Mouse (Mus musculus) MEL (cell line): ENCODE results near the gene Cdc42bpb. TPM values are rescaled to one million over a fixed set of nuclear protein-coding genes. Genes with fewer than 3 reads are reported as not detected.

Experiments
- DNase-seq: peaks from one replicate; pipeline ENCODE4 v3.0.0; 2011; ENCODE audit warnings: low read depth, low spot score
- H3K27ac ChIP-seq: 2 replicates; pipeline ENCODE4 v1.5.1; 2012; ENCODE audit warnings: low read depth, mild to moderate bottlenecking, control low read depth, low read length, moderate library complexity; ENCODE audit not compliant: control insufficient read depth
- H3K27me3 ChIP-seq, 2 experiments: fragments of 150-350 bp in 1 of 2; sonication (generic) in 1 of 2; 2 replicates each; pipeline ENCODE4 v1.6.1; 2012; ENCODE audit warnings: low read length in 2 of 2, mild to moderate bottlenecking in 2 of 2, improper control_type of control experiment in 1 of 2, moderate library complexity in 1 of 2; ENCODE audit not compliant: insufficient read depth in 2 of 2, control insufficient read depth in 1 of 2
- H3K36me3 ChIP-seq, 2 experiments: 2 replicates each; pipeline ENCODE4 v1.6.1; 2012 to 2014; ENCODE audit warnings: low read length in 2 of 2, improper control_type of control experiment in 1 of 2, inconsistent platforms in 1 of 2, mild to moderate bottlenecking in 1 of 2; ENCODE audit not compliant: insufficient read depth in 2 of 2, control insufficient read depth in 1 of 2
- H3K4me1 ChIP-seq, 2 experiments: fragments of 150-350 bp in 1 of 2; sonication (generic) in 1 of 2; 2 replicates each; pipeline ENCODE4 v1.6.1; 2012; ENCODE audit warnings: low read length in 2 of 2, improper control_type of control experiment in 1 of 2, mild to moderate bottlenecking in 1 of 2; ENCODE audit not compliant: insufficient read depth in 2 of 2, control insufficient read depth in 1 of 2
- H3K4me3 ChIP-seq, 2 experiments: fragments of 150-350 bp in 1 of 2; sonication (generic) in 1 of 2; 2 replicates each; pipeline ENCODE4 v1.5.1; 2012; ENCODE audit warnings: low read depth in 2 of 2, low read length in 2 of 2, mild to moderate bottlenecking in 2 of 2, moderate library complexity in 2 of 2, control low read depth in 1 of 2, improper control_type of control experiment in 1 of 2; ENCODE audit not compliant: control insufficient read depth in 1 of 2, insufficient read depth in 1 of 2
- H3K79me2 ChIP-seq: 2 replicates; pipeline ENCODE4 v1.6.1; 2012; ENCODE audit warnings: mild to moderate bottlenecking, low read length, moderate library complexity; ENCODE audit not compliant: control insufficient read depth, poor library complexity, insufficient read depth
- H3K9ac ChIP-seq: 2 replicates; pipeline ENCODE4 v1.6.1; 2012; ENCODE audit warnings: low read depth, mild to moderate bottlenecking, control low read depth, low read length, moderate library complexity; ENCODE audit not compliant: control insufficient read depth, poor library complexity, severe bottlenecking
- H3K9me3 ChIP-seq: fragments of 150-350 bp; sonication (generic); replicated peaks from 2 replicates; pipeline ENCODE4 v1.6.1; 2012; ENCODE audit warnings: mild to moderate bottlenecking, low read length, improper control_type of control experiment, moderate library complexity; ENCODE audit not compliant: insufficient read depth
- BHLHE40 ChIP-seq: IDR thresholded peaks from 2 replicates; pipeline ENCODE4 v1.6.1; 2012; ENCODE audit warnings: low read depth, mild to moderate bottlenecking, inconsistent platforms, low read length, improper control_type of control experiment, borderline replicate concordance
- CHD2 ChIP-seq: IDR thresholded peaks from 2 replicates; pipeline ENCODE4 v1.6.1; 2011; ENCODE audit warnings: low read length, improper control_type of control experiment
- EP300 ChIP-seq, 2 experiments: IDR thresholded peaks; 2 replicates each; pipeline ENCODE4 v1.6.1; 2011; ENCODE audit warnings: improper control_type of control experiment in 2 of 2, low read length in 2 of 2, low read depth in 1 of 2, mild to moderate bottlenecking in 1 of 2
- ETS1 ChIP-seq: IDR thresholded peaks from 2 replicates; pipeline ENCODE4 v1.6.1; 2012; ENCODE audit warnings: low read depth, mild to moderate bottlenecking, inconsistent platforms, low read length, improper control_type of control experiment, moderate library complexity
- HCFC1 ChIP-seq: IDR thresholded peaks from 2 replicates; pipeline ENCODE4 v1.6.1; 2012; ENCODE audit warnings: low read depth, mild to moderate bottlenecking, inconsistent platforms, low read length, improper control_type of control experiment, moderate library complexity
- JUND ChIP-seq: IDR thresholded peaks from 2 replicates; pipeline ENCODE4 v1.6.1; 2011; ENCODE audit warnings: low read depth, mild to moderate bottlenecking, improper control_type of control experiment, low read length
- MAFK ChIP-seq: IDR thresholded peaks from 2 replicates; pipeline ENCODE4 v1.6.1; 2011; ENCODE audit warnings: low read depth, mild to moderate bottlenecking, low read length, improper control_type of control experiment, borderline replicate concordance
- MYC ChIP-seq: IDR thresholded peaks from 2 replicates; pipeline ENCODE4 v1.6.1; 2011; ENCODE audit warnings: low read depth, mild to moderate bottlenecking, low read length, improper control_type of control experiment, moderate library complexity
- NRF1 ChIP-seq: IDR thresholded peaks from 2 replicates; pipeline ENCODE4 v1.6.1; 2014; ENCODE audit warnings: low read depth, mild to moderate bottlenecking, inconsistent platforms, low read length, improper control_type of control experiment, moderate library complexity; ENCODE audit not compliant: poor library complexity, insufficient read depth, severe bottlenecking
- POLR2AphosphoS2 ChIP-seq: IDR thresholded peaks from 2 replicates; pipeline ENCODE4 v1.6.1; 2011; ENCODE audit warnings: low read length, improper control_type of control experiment
- SIN3A ChIP-seq: IDR thresholded peaks from 2 replicates; pipeline ENCODE4 v1.6.1; 2012; ENCODE audit warnings: low read length, improper control_type of control experiment, inconsistent platforms
- UBTF ChIP-seq: IDR thresholded peaks from 2 replicates; pipeline ENCODE4 v1.6.1; 2012; ENCODE audit warnings: low read depth, mild to moderate bottlenecking, inconsistent platforms, low read length, improper control_type of control experiment, moderate library complexity, borderline replicate concordance; ENCODE audit not compliant: insufficient read depth
- USF2 ChIP-seq, 2 experiments: IDR thresholded peaks; 2 replicates each; pipeline ENCODE4 v1.6.1; 2011 to 2012; ENCODE audit warnings: improper control_type of control experiment in 2 of 2, low read length in 2 of 2, borderline replicate concordance in 1 of 2, inconsistent platforms in 1 of 2, low read depth in 1 of 2, mild to moderate bottlenecking in 1 of 2; ENCODE audit not compliant: insufficient read depth in 1 of 2
- ZKSCAN1 ChIP-seq: IDR thresholded peaks from 2 replicates; pipeline ENCODE4 v1.6.1; 2012; ENCODE audit warnings: low read depth, mild to moderate bottlenecking, inconsistent platforms, low read length, improper control_type of control experiment, moderate library complexity
- ZMIZ1 ChIP-seq: IDR thresholded peaks from 2 replicates; pipeline ENCODE4 v1.6.1; 2012; ENCODE audit warnings: low read depth, mild to moderate bottlenecking, inconsistent platforms, low read length, improper control_type of control experiment, moderate library complexity
- ZNF384 ChIP-seq: IDR thresholded peaks from 2 replicates; pipeline ENCODE4 v1.6.1; 2012; ENCODE audit warnings: low read depth, mild to moderate bottlenecking, inconsistent platforms, low read length, improper control_type of control experiment
- polyA plus RNA-seq, 2 experiments: library from polyadenylated mRNA; stranded (reverse) in 1 of 2; unstranded in 1 of 2; fragments of >175 nt in 1 of 2; fragments of >200 nt in 1 of 2; gene quantifications; 2 replicates each; pipeline versions ENCODE4 v1.2.1 to v1.2.4; 2012; ENCODE audit warnings: low replicate concordance in 2 of 2, low read depth in 1 of 2; ENCODE audit not compliant: insufficient read length in 2 of 2, insufficient read depth in 1 of 2, missing spikeins in 1 of 2
- total RNA-seq: library from RNA; depleted of rRNA; stranded (reverse); fragments of 300-350 nt; gene quantifications from 2 replicates; pipeline ENCODE4 v1.2.3, GENCODE M21; 2012

The Cdc42bpb gene
- total and polyA plus RNA-seq, 3 experiments, result not detected

DNA sequence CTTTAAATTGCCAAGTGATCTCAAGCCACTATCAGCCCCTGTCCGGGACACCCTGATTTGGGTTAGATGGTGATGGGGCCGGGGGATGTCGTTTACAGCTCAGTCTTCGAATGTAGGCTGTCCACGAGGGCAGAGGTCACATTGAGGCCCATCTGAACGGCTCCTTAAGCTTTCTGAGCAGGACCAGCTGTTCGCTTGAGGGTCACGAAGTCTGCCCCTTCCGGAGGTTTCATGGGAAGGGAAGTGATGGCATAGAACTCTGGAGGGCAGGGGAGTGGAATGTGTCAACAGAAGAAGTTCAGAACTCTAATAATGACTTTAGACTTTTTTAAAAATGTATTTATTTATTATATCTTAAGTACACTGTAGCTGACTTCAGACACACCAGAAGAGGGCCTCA is 47.0 kb upstream of the Cdc42bpb start:
- H3K9me3 ChIP-seq, result no peaks in the 10 kb centered on the region
- no peak for TF ChIP-seq ETS1
- no peak for TF ChIP-seq CHD2
- H3K4me3 ChIP-seq, result no peak overlapping the region
- DNase-seq, result no peak
- no peaks in the 10 kb centered on the region for H3K36me3 ChIP-seq
- H3K79me2 ChIP-seq, result no peaks in the 10 kb centered on the region
- H3K4me1 ChIP-seq, result peaks cover 0 to 13% of the 10 kb centered on the region in 2 experiments; a peak in 3 of 4 replicates
- no peaks in the 10 kb centered on the region for H3K27me3 ChIP-seq
- H3K27ac ChIP-seq, result no peak overlapping the region
- no peak overlapping the region for H3K9ac ChIP-seq

DNA sequence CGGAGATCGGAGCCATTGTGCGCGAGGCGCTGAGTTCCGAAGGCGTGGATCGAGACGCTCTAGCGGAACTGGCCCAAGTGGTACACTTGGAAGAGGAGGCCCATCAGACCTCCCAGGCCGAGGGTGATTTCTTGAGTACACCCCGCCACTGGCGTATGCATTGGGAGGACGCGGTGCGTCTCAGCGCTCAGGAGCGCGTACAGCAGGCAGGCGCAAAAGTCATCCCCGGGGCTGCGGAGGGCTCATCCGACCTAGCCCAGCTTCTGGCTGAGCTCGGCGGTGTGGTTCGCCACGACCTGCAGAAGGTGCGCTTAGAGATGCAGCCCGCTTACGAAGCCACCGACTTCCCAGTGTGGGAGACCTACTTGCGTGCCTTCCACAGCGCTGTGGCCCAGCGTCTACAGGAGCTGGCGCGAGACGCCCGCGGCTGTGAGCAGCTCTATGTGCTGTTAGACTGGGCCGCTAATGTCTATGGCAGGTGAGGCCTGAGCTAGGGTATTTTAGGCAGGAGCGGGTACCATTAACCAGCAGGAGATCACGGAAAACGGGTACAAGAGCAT is 46.1 kb upstream of the Cdc42bpb start:
- no peaks in the 10 kb centered on the region for H3K36me3 ChIP-seq
- H3K27me3 ChIP-seq, result no peaks in the 10 kb centered on the region
- DNase-seq, result no peak
- TF ChIP-seq HCFC1 (no peak), SIN3A (no peak), ZNF384 (no peak), JUND (no peak), CHD2 (no peak), UBTF (no peak), MAFK (no peak), ZKSCAN1 (no peak), NRF1 (no peak), MYC (no peak), EP300 (IDR thresholded peaks at IDR 0.05; ENCODE audit: low read depth in 1 of 2, low read length in 2 of 2) (no peak), BHLHE40 (no peak), ZMIZ1 (no peak), POLR2AphosphoS2 (no peak), USF2 (IDR thresholded peaks at IDR 0.05; ENCODE audit: borderline replicate concordance in 1 of 2, insufficient read depth in 1 of 2, low read depth in 1 of 2, low read length in 2 of 2) (no peak)
- no peak overlapping the region for H3K9ac ChIP-seq
- no peak overlapping the region for H3K27ac ChIP-seq
- no peaks in the 10 kb centered on the region for H3K79me2 ChIP-seq
- H3K4me3 ChIP-seq, result no peak overlapping the region
- peaks cover 0 to 13% of the 10 kb centered on the region in 2 experiments; a peak in 3 of 4 replicates for H3K4me1 ChIP-seq
- H3K9me3 ChIP-seq, result no peaks in the 10 kb centered on the region
